Comparison of ENCODE assay signal across 14 mouse cellular contexts in the genomic region with DNA sequence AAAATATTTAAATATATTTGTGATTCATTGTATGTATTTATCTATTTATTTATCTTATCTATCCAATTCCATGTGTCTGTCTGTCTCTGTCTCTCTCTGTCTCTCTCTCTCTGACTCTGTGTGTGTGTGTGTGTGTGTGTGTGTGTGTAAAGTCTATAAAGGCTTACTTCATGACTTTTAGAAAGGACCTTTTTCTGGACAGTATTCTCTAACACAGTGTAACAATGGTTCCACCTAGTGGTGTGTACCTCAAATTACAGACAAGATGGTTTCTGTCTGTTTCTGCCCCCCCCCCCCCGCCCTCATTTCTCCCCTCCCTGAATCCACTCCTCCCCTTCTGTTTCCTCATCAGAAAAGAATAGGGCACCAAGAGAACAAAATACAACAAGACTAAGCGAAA. TPM values are rescaled to one million over a fixed set of nuclear protein-coding genes. Genes with fewer than 3 reads are reported as not detected.
DNase-seq lines count a peak whose midpoint lies in the region; ATAC-seq and TF ChIP-seq lines count a peak whose summit lies in the region.
"Had no signal": no experiment of that assay in that cellular context is flagged by ENCODE, and none has a peak within 500 bp of the region (broad histone marks: within the 10 kb centered on the region; RNA-seq: fewer than 3 reads in every experiment).

No protein-coding gene starts in this region.

- no peak overlapping the region for H3K9ac ChIP-seq in midbrain, embryonic 14.5 days (replicated peaks; ENCODE audit: low read length)
- H3K9ac ChIP-seq: lung, embryonic 15.5 days; neural tube, embryonic 13.5 days had no signal

- no peak for DNase-seq in cerebellum, postnatal 25 days
- peak; percentile 3 for DNase-seq in thymus, adult 2 months
- DNase-seq in thymus, postnatal 36 days: no peak
- peak; percentile 41 for DNase-seq in induced T-regulatory cell, adult 2 months (ENCODE audit: low read depth)
- peak; percentile 7 for DNase-seq in skeletal muscle tissue, adult 2 months (ENCODE audit: low read depth, low spot score)
- DNase-seq in midbrain, embryonic 14.5 days: no peak
- no peak for DNase-seq in left cerebral cortex, adult 11 months (ENCODE audit: low spot score)
- DNase-seq: adrenal gland, postnatal 10 days; embryo, embryonic 11 days; heart, postnatal 4 days; kidney, postnatal 4 days had no signal

- H3K27me3 ChIP-seq in thymus, adult 2 months (ENCODE audit: control insufficient read depth, insufficient read depth, low read length): no peaks in the 10 kb centered on the region
- H3K27me3 ChIP-seq in midbrain, embryonic 14.5 days (ENCODE audit: control insufficient read depth, insufficient read depth, low read length): no peaks in the 10 kb centered on the region
- H3K27me3 ChIP-seq: lung, embryonic 15.5 days; neural tube, embryonic 13.5 days had no signal

- 71% methylated on average over 2 of the region's 2 CpGs for WGBS in thymus, adult 2 months
- whole genome bisulfite sequencing in midbrain, embryonic 14.5 days: 73% methylated on average over 2 of the region's 2 CpGs

- no peak for TF ChIP-seq POLR2A in thymus, adult 2 months (IDR thresholded peaks at IDR 0.05; ENCODE audit: control insufficient read depth, extremely low read depth, insufficient read depth, low read length, poor library complexity)

- ATAC-seq in cerebellum, adult (ENCODE audit: insufficient number of reproducible peaks, low FRiP score, low TSS enrichment): peak; percentile 36; the same call in 1 of the 2 replicates
- no peak for ATAC-seq in midbrain, embryonic 14.5 days (ENCODE audit: low FRiP score, low TSS enrichment)

- no peak overlapping the region for H3K27ac ChIP-seq in thymus, adult 2 months (ENCODE audit: control insufficient read depth, insufficient read depth, low read length)
- no peak overlapping the region for H3K27ac ChIP-seq in midbrain, embryonic 14.5 days (replicated peaks; ENCODE audit: low read depth, low read length)
- H3K27ac ChIP-seq: lung, embryonic 15.5 days; neural tube, embryonic 13.5 days had no signal

- H3K4me1 ChIP-seq in thymus, adult 2 months (replicated peaks; ENCODE audit: control insufficient read depth, insufficient read depth, low read length): no peaks in the 10 kb centered on the region
- 0 out of 2 replicates have a peak, but pooled peaks cover 3% of the 10 kb centered on the region for H3K4me1 ChIP-seq in midbrain, embryonic 14.5 days (ENCODE audit: control insufficient read depth, insufficient read depth, low read length)
- H3K4me1 ChIP-seq: lung, embryonic 15.5 days; neural tube, embryonic 13.5 days had no signal

- no peaks in the 10 kb centered on the region for H3K9me3 ChIP-seq in midbrain, embryonic 14.5 days (ENCODE audit: control insufficient read depth, low read length)
- H3K9me3 ChIP-seq: lung, embryonic 15.5 days; neural tube, embryonic 13.5 days had no signal

- H3K4me2 ChIP-seq in midbrain, embryonic 14.5 days (ENCODE audit: low read length): no peak overlapping the region
- H3K4me2 ChIP-seq: lung, embryonic 15.5 days; neural tube, embryonic 13.5 days had no signal

- TF ChIP-seq CTCF in thymus, adult 2 months (IDR thresholded peaks at IDR 0.05; ENCODE audit: borderline replicate concordance, control insufficient read depth, extremely low read depth, insufficient read depth, low read length, poor library complexity): no peak

- H3K36me3 ChIP-seq in thymus, adult 2 months (ENCODE audit: control insufficient read depth, insufficient read depth, low read length): peaks cover 6% of the 10 kb centered on the region; the same call in 1 of the 2 replicates
- peaks cover 4% of the 10 kb centered on the region; the same call in 1 of the 2 replicates for H3K36me3 ChIP-seq in midbrain, embryonic 14.5 days (ENCODE audit: control insufficient read depth, insufficient read depth, low read length)

- H3K4me3 ChIP-seq in thymus, adult 2 months (ENCODE audit: control insufficient read depth, insufficient read depth, low read length): no peak overlapping the region
- no peak overlapping the region for H3K4me3 ChIP-seq in midbrain, embryonic 14.5 days (replicated peaks; ENCODE audit: low read depth, low read length)
- H3K4me3 ChIP-seq: lung, embryonic 15.5 days; neural tube, embryonic 13.5 days had no signal

RNA-seq across cellular contexts. Expression of gene Ube2e3, which starts 46.9 kb away (rescaled TPM):
- polyA plus RNA-seq in thymus, adult 2 months (2012; rRNA removed): 37.3 and 61.8 TPM in 2 replicates
- 322 TPM in 2 replicates for polyA plus RNA-seq in midbrain, embryonic 14.5 days (2014; fragmentation: Nextera tagmentation; extraction: Ambion mirVana)

Comparison
In these comparisons a context has a peak if more than half of its experiments do, and no peak if none do; other contexts are left out.
1. DNase-seq: peak in thymus, adult 2 months (single experiment), induced T-regulatory cell, adult 2 months (single experiment) and skeletal muscle tissue, adult 2 months (single experiment); none in cerebellum, postnatal 25 days (0 of 2), thymus, postnatal 36 days (0 of 2), midbrain, embryonic 14.5 days (single experiment) and left cerebral cortex, adult 11 months (single experiment).